Mouse (Mus musculus) liver, adult 2 months (tissue): Measurements from ENCODE around the gene Tnfrsf14. TPM values are rescaled to one million over a fixed set of nuclear protein-coding genes. Genes with fewer than 3 reads are reported as not detected.

Source experiments
- DNase-seq: peaks from one replicate; pipeline ENCODE4 v3.0.0-alpha.2; 2011; ENCODE audit warnings: low read depth, low spot score; ENCODE audit errors: extremely low read depth
- H3K27ac ChIP-seq: fragments of 200-500 bp; replicated peaks from 2 replicates; pipeline ENCODE4 v1.5.1; 2012; ENCODE audit warnings: low read depth, mild to moderate bottlenecking, control low read depth, inconsistent platforms, low read length; ENCODE audit not compliant: insufficient read depth
- H3K27me3 ChIP-seq: fragments of 200-500 bp; 2 replicates; pipeline ENCODE4 v1.6.1; 2012; ENCODE audit warnings: mild to moderate bottlenecking, moderate library complexity, low read length, inconsistent platforms; ENCODE audit not compliant: control insufficient read depth, insufficient read depth
- H3K36me3 ChIP-seq: fragments of 200-500 bp; 2 replicates; pipeline ENCODE4 v1.6.1; 2012; ENCODE audit warnings: low read length, inconsistent platforms; ENCODE audit not compliant: control insufficient read depth, insufficient read depth
- H3K4me1 ChIP-seq: fragments of 200-500 bp; 2 replicates; pipeline ENCODE4 v1.6.1; 2011; ENCODE audit warnings: low read length; ENCODE audit not compliant: control insufficient read depth, insufficient read depth
- H3K4me3 ChIP-seq: fragments of 200-500 bp; 2 replicates; pipeline ENCODE4 v1.5.1; 2011; ENCODE audit warnings: low read depth, mild to moderate bottlenecking, control low read depth, low read length, moderate library complexity; ENCODE audit not compliant: insufficient read depth
- H3K79me2 ChIP-seq: fragments of 200-500 bp; 2 replicates; pipeline ENCODE4 v1.6.1; 2012; ENCODE audit warnings: inconsistent platforms, mild to moderate bottlenecking, low read length, moderate library complexity; ENCODE audit not compliant: control insufficient read depth, insufficient read depth
- H3K9ac ChIP-seq: fragments of 200-500 bp; 2 replicates; pipeline ENCODE4 v1.6.1; 2012; ENCODE audit warnings: low read depth, mild to moderate bottlenecking, control low read depth, inconsistent platforms, low read length
- CTCF ChIP-seq: fragments of 200-500 bp; IDR thresholded peaks from 2 replicates; pipeline ENCODE4 v1.5.1; 2011; ENCODE audit warnings: low read depth, low read length, control low read depth
- POLR2A ChIP-seq: fragments of 200-500 bp; IDR thresholded peaks from 2 replicates; pipeline ENCODE4 v1.6.1; 2011; ENCODE audit warnings: low read length, control low read depth; ENCODE audit not compliant: insufficient read depth; ENCODE audit errors: extremely low read depth
- WGBS: fragments of 180-500 bp; shearing (Covaris S2); methylation state at CpG from one replicate; pipeline ENCODE4 v1.1.7; 2018; 5-methylcytosine and 5-hydroxymethylcytosine counted together
- polyA plus RNA-seq: library from polyadenylated mRNA; depleted of rRNA; stranded (reverse); fragments of >200 nt; gene quantifications from 2 replicates; pipeline ENCODE4 v1.2.3, GENCODE M21; 2012
- total RNA-seq: library from RNA; depleted of rRNA; stranded (reverse); fragments of >200 nt; gene quantifications from 2 replicates; pipeline ENCODE4 v1.2.3, GENCODE M21; 2014

Tnfrsf14 gene
- total and polyA plus RNA-seq, 2 experiments: 11.2 to 55.6 TPM

- TF ChIP-seq CTCF: no peak
- no peak for TF ChIP-seq POLR2A
- H3K79me2 ChIP-seq: no peaks in the 10 kb centered on the region; the same call in 1 of the 2 replicates
- no peak overlapping the region for H3K9ac ChIP-seq
- no peaks in the 10 kb centered on the region for H3K27me3 ChIP-seq
- peaks cover 6% of the 10 kb centered on the region for H3K4me1 ChIP-seq
- H3K4me3 ChIP-seq: no peak overlapping the region
- peaks cover 9% of the 10 kb centered on the region for H3K36me3 ChIP-seq
- no peak overlapping the region for H3K27ac ChIP-seq
- no peak for DNase-seq
- WGBS: 86% methylated on average over 5 of the region's 5 CpGs
These were observed 5.4 kb downstream of the Tnfrsf14 start for GRCm38 (mm10) chr4:154922931-154923330.

- TF ChIP-seq CTCF: no peak
- no peak for TF ChIP-seq POLR2A
- Histone ChIP-seq H3K79me2 (no peaks in the 10 kb centered on the region; the same call in 1 of the 2 replicates), H3K27ac (no peak overlapping the region)
These were observed 6.1 kb downstream of the Tnfrsf14 start for GRCm38 (mm10) chr4:154922291-154922690.

GRCm38 (mm10) chr4:154916662-154917061 lies 11.7 kb downstream of the Tnfrsf14 start:
- 84% methylated on average over 4 of the region's 4 CpGs for WGBS
- H3K4me1 ChIP-seq: peaks cover under 1% of the 10 kb centered on the region; the same call in 1 of the 2 replicates
- H3K4me3 ChIP-seq: no peak overlapping the region
- H3K36me3 ChIP-seq: peaks cover 16% of the 10 kb centered on the region
- no peaks in the 10 kb centered on the region for H3K27me3 ChIP-seq
- TF ChIP-seq POLR2A (no peak), CTCF (no peak)
- no peak overlapping the region for H3K27ac ChIP-seq
- no peaks in the 10 kb centered on the region for H3K79me2 ChIP-seq
- H3K9ac ChIP-seq: no peak overlapping the region
- no peak for DNase-seq

More at GRCm38 (mm10) chr4:154922291-154922690, 6.1 kb downstream of the Tnfrsf14 start:
- Histone ChIP-seq H3K36me3 (peaks cover 14% of the 10 kb centered on the region), H3K4me1 (peaks cover 3% of the 10 kb centered on the region), H3K27me3 (no peaks in the 10 kb centered on the region), H3K9ac (no peak overlapping the region), H3K4me3 (no peak overlapping the region)
- 92% methylated on average over 4 of the region's 4 CpGs for WGBS
- DNase-seq: no peak

- no peak for DNase-seq
- peaks cover 8% of the 10 kb centered on the region for H3K4me1 ChIP-seq
- WGBS: 70% methylated on average over 10 of the region's 10 CpGs
These were observed 13.1 kb downstream of the Tnfrsf14 start for GRCm38 (mm10) chr4:154915286-154915685.

DNA sequence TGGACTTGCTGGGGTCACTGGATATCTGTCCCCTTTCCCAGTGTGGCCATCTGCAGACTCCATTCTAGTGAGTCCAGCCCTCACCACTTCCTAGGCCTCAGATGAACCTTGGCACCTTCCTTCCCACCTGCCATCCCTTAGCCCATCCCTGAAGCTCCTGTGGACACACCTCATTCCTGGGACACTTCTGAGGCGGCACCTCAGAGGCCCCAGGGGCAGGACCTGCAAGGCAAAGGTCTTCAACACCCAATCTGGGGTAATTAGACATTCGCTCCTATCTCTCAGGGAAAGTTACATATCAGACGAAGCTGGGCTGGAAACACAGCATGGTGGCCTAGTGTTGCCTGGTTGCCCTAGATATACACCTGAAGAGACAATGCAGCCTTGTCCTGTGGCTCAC lies 13.7 kb downstream of the Tnfrsf14 start:
- no peak overlapping the region for H3K27ac ChIP-seq
- H3K27me3 ChIP-seq: no peaks in the 10 kb centered on the region
- H3K4me3 ChIP-seq: no peak overlapping the region
- no peak for TF ChIP-seq POLR2A
- no peak for TF ChIP-seq CTCF
- H3K36me3 ChIP-seq: peaks cover 13% of the 10 kb centered on the region; the same call in 1 of the 2 replicates
- H3K4me1 ChIP-seq: peaks cover 8% of the 10 kb centered on the region
- no peaks in the 10 kb centered on the region for H3K79me2 ChIP-seq
- DNase-seq: no peak
- WGBS: 98% methylated on average over 3 of the region's 3 CpGs
- H3K9ac ChIP-seq: no peak overlapping the region

More at GRCm38 (mm10) chr4:154915286-154915685, 13.1 kb downstream of the Tnfrsf14 start:
- H3K4me3 ChIP-seq: no peak overlapping the region
- H3K36me3 ChIP-seq: peaks cover 13% of the 10 kb centered on the region; the same call in 1 of the 2 replicates
- no peak overlapping the region for H3K9ac ChIP-seq
- no peak overlapping the region for H3K27ac ChIP-seq
- no peaks in the 10 kb centered on the region for H3K27me3 ChIP-seq
- TF ChIP-seq CTCF (no peak), POLR2A (no peak)
- H3K79me2 ChIP-seq: no peaks in the 10 kb centered on the region

DNA sequence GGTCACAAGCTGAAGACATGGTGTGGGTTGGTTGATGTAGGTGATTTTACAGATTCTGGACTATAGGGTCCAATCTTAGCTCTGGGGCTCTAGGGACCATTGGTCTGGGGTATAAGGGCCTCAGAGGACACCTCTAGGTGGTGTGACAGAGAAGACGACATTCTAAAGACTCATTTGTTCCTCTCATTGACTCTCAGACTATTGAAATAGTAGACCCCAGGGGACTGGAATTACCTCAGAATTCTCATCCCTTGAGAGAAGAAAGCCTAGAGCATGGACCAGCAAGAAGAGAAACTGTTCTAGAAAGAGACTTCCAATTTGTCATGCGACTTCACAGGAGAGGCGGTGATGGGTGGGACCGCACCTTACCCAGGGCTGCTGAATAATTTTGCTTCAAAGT lies 14.1 kb downstream of the Tnfrsf14 start:
- Histone ChIP-seq H3K79me2 (no peaks in the 10 kb centered on the region), H3K9ac (no peak overlapping the region), H3K27me3 (no peaks in the 10 kb centered on the region), H3K4me3 (no peak overlapping the region), H3K36me3 (peaks cover 13% of the 10 kb centered on the region; the same call in 1 of the 2 replicates), H3K4me1 (peaks cover 8% of the 10 kb centered on the region), H3K27ac (no peak overlapping the region)
- no peak for DNase-seq
- TF ChIP-seq CTCF (no peak), POLR2A (no peak)
- WGBS: 99% methylated on average over 4 of the region's 4 CpGs
